Mouse (Mus musculus) lung, adult 18-20 months (tissue): ENCODE data around the gene Skap1.

Experiments
- DNase-seq, 2 experiments: peaks; one replicate each; pipeline ENCODE4 v3.0.0; 2022; ENCODE audit warnings: mixed read lengths in 2 of 2

Skap1 gene

DNA sequence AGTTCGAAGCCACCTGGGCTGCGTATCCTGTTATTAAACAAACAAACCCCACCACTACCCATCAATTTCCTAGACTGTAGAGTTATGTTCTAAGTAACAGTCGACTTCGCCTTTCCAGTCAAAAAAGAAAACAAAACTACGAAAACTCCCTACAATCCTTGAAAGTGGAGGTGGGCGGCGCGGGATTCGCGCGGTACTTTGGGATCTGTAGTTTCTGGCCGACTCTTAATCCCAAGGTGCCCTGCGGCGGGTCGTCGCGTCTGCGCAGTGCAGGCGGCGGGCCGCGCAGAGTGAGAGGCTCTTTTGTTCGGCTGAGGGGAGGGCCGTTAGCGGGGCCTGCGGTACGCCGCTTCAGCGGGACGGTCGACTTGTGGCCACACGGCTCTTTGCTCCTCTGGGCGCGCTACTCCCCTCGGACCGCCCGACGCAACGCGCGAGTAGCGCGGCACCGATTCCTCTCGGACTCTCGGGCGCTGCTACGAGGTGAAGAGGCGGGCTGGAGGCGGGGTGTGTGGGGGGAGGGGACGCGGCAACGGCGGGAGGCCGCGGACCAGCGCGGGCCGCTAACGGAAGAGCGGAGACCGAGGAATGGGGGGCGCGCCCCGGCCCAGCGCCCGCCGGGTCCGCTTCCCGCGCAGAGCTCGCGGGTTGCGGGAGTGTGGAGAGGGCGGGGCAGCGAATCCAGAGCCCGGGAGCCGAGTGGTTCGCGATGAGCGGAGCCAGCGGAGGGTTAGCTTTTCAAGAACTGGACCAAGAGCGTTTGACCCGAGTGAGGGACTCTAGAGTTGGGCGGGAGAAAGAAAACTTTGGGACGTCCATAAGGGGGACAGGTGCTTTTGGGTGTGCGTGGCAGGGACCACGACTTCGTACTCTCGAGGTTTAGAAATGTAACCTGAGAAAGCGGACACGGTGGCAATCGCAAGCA lies 324.7 kb downstream of the Skap1 start, which contains the start of gene Cbx1:
Gene Cbx1, plus strand, starts transcription at position 257 of the 925 bp plus-strand sequence.
- DNase-seq: peak; percentile 92 to 93

DNA sequence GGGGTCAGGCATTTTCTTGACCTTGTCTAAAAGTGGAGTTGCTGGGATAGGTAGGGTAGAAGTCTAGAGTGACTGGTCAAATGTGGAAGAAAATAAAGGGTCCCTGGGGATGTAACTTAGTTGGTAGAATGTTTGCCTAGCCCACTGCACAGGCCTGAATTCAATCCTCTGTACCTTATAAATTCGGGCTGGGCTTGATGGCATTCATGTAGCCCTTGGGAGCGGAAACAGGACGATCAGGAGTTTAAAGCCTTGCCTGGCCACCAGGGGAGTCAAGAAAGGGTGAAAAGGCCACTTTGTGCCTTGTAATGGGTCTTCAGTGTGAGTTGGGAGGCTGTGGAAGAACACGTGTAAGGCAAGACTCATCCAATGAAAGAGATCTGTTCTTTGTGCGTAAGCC lies 325.6 kb downstream of the Skap1 start:
- no peak for DNase-seq

DNA sequence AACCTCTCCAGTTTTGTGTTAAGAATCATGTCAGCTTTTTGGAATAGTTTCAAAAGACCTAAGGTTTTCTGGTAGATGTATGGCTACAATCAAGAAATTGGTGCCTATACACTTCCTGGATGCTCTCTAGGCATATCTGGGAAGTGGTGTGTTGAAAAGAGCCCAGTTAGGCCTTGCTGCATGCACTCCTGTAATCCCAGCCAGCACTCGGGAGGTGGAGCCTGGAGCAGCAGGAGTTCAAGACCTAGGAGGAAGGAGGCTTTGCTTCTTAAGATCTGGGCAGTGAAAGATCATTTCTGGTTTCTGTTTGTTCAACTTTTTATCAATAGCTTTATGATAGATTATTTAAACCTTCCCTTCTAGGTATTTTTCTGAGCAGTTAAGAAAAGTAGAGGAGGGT lies 326.3 kb downstream of the Skap1 start:
- no peak for DNase-seq

DNA sequence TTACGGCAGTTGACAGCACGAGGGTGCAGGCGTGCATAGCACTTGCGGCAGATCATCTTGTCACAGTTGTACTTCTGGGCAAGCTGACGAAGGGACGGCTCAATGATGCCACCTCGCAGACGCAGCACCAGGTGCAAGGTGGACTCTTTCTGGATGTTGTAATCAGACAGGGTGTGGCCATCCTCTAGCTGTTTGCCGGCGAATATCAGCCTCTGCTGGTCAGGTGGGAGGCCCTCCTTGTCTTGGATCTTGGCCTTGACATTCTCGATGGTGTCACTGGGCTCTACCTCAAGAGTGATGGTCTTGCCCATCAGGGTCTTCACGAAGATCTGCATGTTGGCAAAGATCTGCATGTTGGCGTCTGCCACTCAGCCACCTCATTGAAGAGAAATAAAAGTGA lies 331.1 kb downstream of the Skap1 start:
- no peak for DNase-seq

DNA sequence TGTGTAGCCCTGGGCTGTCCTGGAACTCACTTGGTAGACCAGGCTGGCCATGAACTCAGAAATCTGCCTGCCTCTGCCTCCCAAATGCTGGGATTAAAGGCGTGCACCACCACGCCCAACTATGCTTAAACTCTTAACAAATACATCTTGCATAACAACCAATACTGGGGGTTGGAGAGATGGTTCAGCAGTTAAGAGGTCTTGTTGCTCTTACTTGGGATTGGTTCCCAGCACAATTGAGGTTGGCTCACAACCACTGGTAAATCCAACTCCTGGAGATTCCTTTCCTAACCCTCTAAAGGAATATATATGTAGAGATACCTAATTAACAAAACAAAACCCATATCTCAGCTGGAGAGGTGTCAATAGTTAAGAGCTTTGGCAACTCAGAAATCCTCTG lies 331.7 kb downstream of the Skap1 start:
- no peak for DNase-seq

DNA sequence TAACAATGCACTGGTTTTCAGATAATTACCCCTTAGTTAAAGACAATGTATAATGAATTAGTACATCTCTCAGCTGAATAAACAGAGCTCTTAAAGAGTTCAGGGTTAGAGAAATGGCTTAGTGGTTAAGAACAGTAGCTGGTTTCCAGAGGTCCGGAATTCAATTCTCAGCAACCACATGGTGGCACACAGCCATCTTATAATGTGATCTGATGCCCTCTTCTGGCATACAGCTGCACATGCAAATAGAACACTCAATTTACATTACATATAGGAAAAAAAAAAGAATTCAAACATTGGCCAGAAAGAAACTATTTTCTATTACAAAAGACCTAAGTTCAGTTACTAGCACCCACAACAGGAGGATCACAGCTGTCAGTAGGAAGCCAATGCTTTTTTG lies 332.2 kb downstream of the Skap1 start:
- no peak for DNase-seq

DNA sequence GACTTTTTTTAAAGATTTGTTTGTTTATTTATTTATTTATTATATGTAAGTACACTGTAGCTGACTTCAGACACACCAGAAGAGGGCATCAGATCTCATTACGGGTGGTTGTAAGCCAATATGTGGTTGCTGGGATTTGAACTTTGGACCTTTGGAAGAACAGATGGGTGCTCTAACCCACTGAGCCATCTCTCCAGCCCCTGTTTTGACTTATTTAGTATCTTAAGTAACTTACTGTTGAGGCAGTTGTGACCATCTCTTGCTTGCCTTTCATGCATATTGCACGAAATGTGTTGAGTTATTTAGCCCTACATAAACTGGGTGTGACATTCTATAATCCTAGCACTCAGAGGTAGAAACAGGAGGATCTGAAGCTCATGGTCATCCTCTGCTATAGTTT lies 335.1 kb downstream of the Skap1 start:
- DNase-seq: no peak

DNA sequence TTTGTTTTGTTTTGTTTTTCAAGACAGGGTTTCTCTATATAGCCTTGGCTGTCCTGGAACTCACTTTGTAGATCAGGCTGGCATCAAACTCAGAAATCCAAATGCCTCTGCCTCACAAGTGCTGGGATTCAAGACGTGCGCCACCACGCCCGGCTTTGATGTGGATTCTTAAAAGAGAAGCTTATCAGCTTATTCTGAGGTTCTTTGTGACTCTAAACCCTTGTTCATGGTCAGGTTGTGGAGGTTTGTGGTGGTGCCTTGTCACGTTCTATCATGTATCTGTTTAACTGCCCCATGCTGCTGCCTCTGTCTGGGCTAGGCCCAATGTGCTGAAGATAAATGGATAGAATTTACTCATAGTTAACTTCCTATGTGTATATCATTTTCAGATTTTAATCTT lies 341.2 kb downstream of the Skap1 start:
- no peak for DNase-seq

DNA sequence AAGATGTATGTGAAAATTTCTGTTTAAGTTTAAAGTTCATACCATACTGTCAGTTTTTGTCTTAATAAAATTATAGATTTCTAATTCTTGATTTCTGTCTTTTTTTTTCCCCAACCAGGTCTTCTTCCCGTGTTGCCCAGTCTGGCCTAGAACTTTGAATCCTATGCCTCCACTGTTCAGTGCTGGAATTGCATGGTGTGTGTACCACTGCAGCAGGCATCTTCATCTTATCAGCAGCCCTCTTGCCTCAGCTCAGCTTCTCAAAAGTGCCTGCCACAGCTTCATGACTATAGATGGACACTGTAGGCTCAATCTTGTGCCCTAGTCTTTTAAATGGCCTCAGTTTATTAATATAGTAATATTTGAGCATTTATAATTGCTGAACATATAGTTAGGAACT lies 343.7 kb downstream of the Skap1 start:
- no peak for DNase-seq
